Mouse (Mus musculus): ENCODE results near the gene Gusb.

DNA sequence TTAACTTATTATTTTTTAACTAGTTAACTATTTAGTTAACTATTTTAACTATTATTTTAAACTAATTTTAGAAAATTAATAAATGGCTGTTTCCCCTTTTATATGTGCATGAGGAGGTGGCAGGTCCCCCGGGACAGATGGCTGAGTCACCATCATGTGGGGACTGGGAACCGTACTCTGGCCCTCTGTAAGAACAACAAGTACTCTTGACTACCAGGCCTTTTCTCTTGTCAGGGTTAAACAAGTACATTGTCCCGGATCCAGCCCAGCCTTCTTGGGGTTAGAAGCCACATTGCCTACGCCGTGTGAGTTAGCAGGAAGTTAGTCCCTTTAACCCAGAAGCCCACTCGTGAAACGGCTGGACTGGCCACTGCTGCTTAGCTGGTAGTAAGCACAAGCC, 7.9 kb downstream of the Gusb start:
- TF ChIP-seq CTCF (IDR thresholded peaks at IDR 0.05; ENCODE audit: extremely low read depth, insufficient read depth, insufficient read length, insufficient replicate concordance): no peak
- TF ChIP-seq POLR2A (IDR thresholded peaks at IDR 0.05; ENCODE audit: low read depth, low read length): no peak

All from spleen, adult 2 months (tissue).